Mouse (Mus musculus) embryonic fibroblast, embryonic 13.5 days (primary cell): ENCODE measurements around the gene Cfap65. TPM values are rescaled to one million over a fixed set of nuclear protein-coding genes. Genes with fewer than 3 reads are reported as not detected.

ENCODE experiments used
- H3K27ac ChIP-seq: 2 replicates; pipeline ENCODE4 v1.5.1; 2012; ENCODE audit warnings: low read length, control low read depth, inconsistent platforms; ENCODE audit not compliant: insufficient read depth
- H3K4me1 ChIP-seq: 2 replicates; pipeline ENCODE4 v1.6.1; 2011; ENCODE audit warnings: low read length; ENCODE audit not compliant: control insufficient read depth, insufficient read depth
- H3K4me3 ChIP-seq: 2 replicates; pipeline ENCODE4 v1.5.1; 2011; ENCODE audit warnings: mild to moderate bottlenecking, control low read depth, low read length; ENCODE audit not compliant: insufficient read depth
- CTCF ChIP-seq: IDR thresholded peaks from 2 replicates; pipeline ENCODE4 v1.5.1; 2011; ENCODE audit warnings: mild to moderate bottlenecking, control low read depth, low read length, moderate library complexity, borderline replicate concordance; ENCODE audit not compliant: insufficient read depth
- POLR2A ChIP-seq: IDR thresholded peaks from 2 replicates; pipeline ENCODE4 v1.6.1; 2011; ENCODE audit warnings: low read depth, mild to moderate bottlenecking, control low read depth, low read length, moderate library complexity
- polyA plus RNA-seq: library from polyadenylated mRNA; stranded (reverse); fragments of >200 nt; gene quantifications from 2 replicates; pipeline ENCODE4 v1.2.4, GENCODE M21; 2011; ENCODE audit warnings: low read depth; ENCODE audit not compliant: missing spikeins, insufficient read length

The Cfap65 gene
- polyA plus RNA-seq, 1 experiment = not detected

DNA sequence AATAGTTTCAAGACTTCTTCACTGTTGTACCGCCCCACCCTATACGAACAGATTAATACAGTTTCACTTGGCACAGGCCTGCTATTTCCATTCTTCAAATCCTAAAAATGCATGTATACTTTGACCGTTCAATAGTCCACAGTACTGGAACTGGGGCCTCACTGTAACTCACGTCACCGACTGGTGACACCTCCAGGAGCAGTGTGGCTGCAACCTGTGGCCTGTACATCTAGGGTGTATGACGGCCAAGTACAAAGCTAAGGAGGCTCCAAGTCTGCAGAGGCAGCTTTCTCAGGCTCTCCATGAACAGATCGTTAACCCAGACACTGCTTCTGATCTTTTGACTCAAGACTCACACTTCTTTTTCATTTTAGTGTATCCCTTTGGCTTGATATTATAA, 26.3 kb upstream of the Cfap65 start:
- Histone ChIP-seq H3K27ac (no peak overlapping the region), H3K4me1 (no peaks in the 10 kb centered on the region), H3K4me3 (no peak overlapping the region)
- TF ChIP-seq CTCF = no peak
- no peak for TF ChIP-seq POLR2A

- TF ChIP-seq CTCF (no peak), POLR2A (no peak)
- Histone ChIP-seq H3K4me3 (no peak overlapping the region), H3K4me1 (no peaks in the 10 kb centered on the region), H3K27ac (no peak overlapping the region)
These were observed 24.7 kb upstream of the Cfap65 start for GRCm38 (mm10) chr1:74960059-74960458.

DNA sequence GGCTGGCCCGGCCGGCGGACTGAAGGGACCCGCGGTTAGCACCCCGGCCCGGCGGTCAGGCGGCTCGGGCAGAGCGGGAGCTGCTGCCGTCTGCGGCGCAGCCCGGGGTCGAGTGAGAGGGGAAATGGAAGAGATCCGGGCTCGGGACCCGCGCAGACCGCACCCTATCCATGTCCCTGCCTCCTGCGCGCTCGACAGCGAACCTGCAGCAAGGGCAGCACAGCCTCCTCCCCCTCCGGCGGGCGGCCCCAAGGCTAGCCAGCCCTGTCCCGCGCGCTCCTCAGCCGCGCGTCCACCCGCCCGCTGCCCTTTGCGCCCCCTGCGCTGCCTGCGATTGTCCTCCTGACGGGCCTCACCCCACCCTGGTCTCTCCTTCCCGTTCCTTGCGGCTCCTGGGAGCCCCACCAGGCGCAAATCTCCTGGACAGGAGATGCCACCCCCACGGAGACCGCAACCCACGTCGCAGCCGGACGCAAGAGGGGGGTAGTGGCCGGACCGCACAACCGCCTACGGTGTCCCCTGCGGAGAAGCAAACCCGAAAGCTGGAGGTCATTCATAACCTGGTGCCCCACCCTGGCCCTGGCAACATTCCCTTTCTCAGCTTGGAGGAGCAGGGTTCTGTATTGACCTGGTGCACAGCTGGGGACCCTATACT, 16.3 kb upstream of the Cfap65 start, which contains the start of gene Ihh:
TSS of gene Ihh (minus strand) at position 117 of the 655 bp plus-strand sequence.
- no peak within 1 kb of the TSS for H3K27ac ChIP-seq
- H3K4me3 ChIP-seq = no peak within 1 kb of the TSS
- TF ChIP-seq CTCF (no peak), POLR2A (no peak)
- no peaks in the 10 kb centered on the region for H3K4me1 ChIP-seq

- no peak overlapping the region for H3K4me3 ChIP-seq
- no peak overlapping the region for H3K27ac ChIP-seq
- TF ChIP-seq CTCF (no peak), POLR2A (no peak)
- H3K4me1 ChIP-seq = no peaks in the 10 kb centered on the region
These were observed 15.4 kb upstream of the Cfap65 start for GRCm38 (mm10) chr1:74950576-74951490.

DNA sequence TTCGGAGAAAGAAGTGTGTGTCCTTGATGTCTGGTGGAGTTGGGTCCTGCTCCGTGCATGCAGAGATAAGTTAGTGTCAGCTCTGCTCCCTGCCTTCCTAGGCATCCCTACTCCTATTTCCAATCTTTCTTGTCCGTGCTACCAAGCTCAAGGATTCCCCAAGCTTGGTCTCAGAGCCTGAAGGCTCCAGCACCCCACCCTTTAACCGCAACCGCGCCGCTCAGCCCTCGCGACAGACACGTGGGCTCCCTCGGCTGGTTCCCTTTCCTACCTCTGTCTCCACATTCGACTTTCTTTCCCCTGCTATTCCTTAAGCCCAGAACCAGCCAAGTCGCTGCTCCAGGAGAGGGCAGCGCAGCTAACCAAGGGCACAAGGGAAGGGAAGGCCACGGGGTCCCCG, 14.7 kb upstream of the Cfap65 start:
- Histone ChIP-seq H3K4me1 (no peaks in the 10 kb centered on the region), H3K27ac (no peak overlapping the region), H3K4me3 (no peak overlapping the region)
- TF ChIP-seq CTCF = no peak
- TF ChIP-seq POLR2A = no peak

DNA sequence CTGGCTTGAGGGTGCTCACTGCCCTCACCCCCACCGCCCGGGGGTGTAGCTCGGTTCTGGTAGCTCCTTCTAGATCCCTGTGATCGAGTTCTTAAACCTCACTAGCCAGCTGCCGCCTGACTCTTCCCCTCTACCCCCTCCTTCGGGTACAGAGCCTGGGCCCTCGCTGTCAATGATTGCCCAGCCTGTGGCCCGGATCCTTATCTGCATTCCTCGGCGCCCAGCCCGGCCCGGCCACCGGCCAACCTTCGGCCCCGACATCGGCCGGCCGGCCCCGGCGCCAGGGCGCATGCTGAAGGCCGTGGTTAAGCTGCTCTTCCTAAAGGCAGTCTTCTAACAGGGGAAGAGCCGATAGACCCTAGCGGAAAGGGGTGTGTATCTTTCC, 14.3 kb upstream of the Cfap65 start:
- no peaks in the 10 kb centered on the region for H3K4me1 ChIP-seq
- no peak overlapping the region for H3K27ac ChIP-seq
- TF ChIP-seq POLR2A = no peak
- no peak for TF ChIP-seq CTCF
- no peak overlapping the region for H3K4me3 ChIP-seq

- TF ChIP-seq POLR2A (no peak), CTCF (peak; percentile 90)
- no peak overlapping the region for H3K4me3 ChIP-seq
- no peak overlapping the region for H3K27ac ChIP-seq
- H3K4me1 ChIP-seq = no peaks in the 10 kb centered on the region
These were observed 13.6 kb upstream of the Cfap65 start for GRCm38 (mm10) chr1:74948784-74949665.

GRCm38 (mm10) chr1:74947986-74948670, 12.7 kb upstream of the Cfap65 start:
- TF ChIP-seq CTCF = no peak
- TF ChIP-seq POLR2A = no peak

GRCm38 (mm10) chr1:74941651-74942360, 6.4 kb upstream of the Cfap65 start:
- Histone ChIP-seq H3K4me1 (no peaks in the 10 kb centered on the region), H3K27ac (no peak overlapping the region), H3K4me3 (no peak overlapping the region)
- TF ChIP-seq POLR2A (no peak), CTCF (no peak)

More at GRCm38 (mm10) chr1:74947986-74948670, 12.7 kb upstream of the Cfap65 start:
- Histone ChIP-seq H3K4me3 (no peak overlapping the region), H3K4me1 (no peaks in the 10 kb centered on the region), H3K27ac (no peak overlapping the region)
